Mouse (Mus musculus): ENCODE results near the gene Sh3d19. TPM values are rescaled to one million over a fixed set of nuclear protein-coding genes. Genes with fewer than 3 reads are reported as not detected.
A peak's percentile ranks its signal among the peaks of the same experiment; 100 is the strongest.

Sh3d19 gene
- polyA plus RNA-seq, 1 experiment, result 44.2 TPM

DNA sequence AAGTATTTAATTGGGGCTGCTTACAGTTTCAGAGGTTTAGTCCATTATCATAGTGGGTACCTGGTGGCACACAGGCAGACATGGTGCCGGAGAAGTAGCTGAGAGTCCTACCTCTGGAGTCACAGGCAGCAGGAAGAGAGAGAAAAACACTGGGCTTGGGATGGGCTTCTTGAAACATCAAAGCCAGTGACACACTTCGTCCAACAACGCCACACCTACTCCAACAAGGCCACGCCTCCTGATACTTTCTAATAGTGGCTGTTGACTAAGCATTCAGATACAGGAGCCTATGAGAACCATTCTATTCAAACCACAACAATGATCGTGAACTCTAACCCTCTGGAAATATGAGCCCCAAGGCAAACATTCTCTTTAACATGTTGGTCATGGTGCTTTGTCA lies 15.2 kb upstream of the Sh3d19 start:
- Histone ChIP-seq H3K27ac (ENCODE audit: insufficient read depth, low read depth, low read length) (no peak overlapping the region), H3K4me3 (ENCODE audit: insufficient read depth, low read depth, low read length) (no peak overlapping the region), H3K4me1 (ENCODE audit: control insufficient read depth, insufficient read depth, low read length) (no peaks in the 10 kb centered on the region), H3K27me3 (replicated peaks; ENCODE audit: control insufficient read depth, insufficient read depth, low read length) (no peaks in the 10 kb centered on the region), H3K36me3 (ENCODE audit: control insufficient read depth, insufficient read depth, low read length) (no peaks in the 10 kb centered on the region)
- TF ChIP-seq POLR2A (IDR thresholded peaks at IDR 0.05; ENCODE audit: low read depth, low read length) (no peak), CTCF (conservative IDR thresholded peaks at IDR 0.05; ENCODE audit: insufficient read depth, insufficient read length, low read depth, low read length) (no peak)
- WGBS, result 89% methylated on average over 5 of the region's 5 CpGs
- DNase-seq, result no peak

DNA sequence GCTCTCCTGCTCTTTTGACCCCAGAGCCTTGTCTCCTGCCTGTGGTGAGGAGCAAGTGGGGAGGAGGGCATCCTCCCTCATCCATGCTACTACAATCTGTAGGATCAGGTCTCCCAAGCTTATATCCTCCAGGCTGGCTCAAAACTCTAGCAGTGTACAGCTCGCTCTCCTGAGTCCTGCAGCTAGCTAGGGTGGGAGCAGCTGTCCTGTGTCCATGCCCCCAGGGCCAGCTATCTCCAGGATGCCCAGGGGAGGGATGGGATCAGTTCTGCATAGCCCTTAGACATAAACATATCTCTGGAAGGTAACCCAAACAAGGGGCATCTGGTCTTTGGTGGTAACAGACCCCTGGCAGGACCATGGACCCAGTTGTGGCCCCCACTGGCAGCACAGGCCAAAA lies 11.2 kb upstream of the Sh3d19 start:
- 100% methylated on average over 1 of the region's 1 CpGs for WGBS

GRCm38 (mm10) chr3:85961134-85961533 lies 9.8 kb upstream of the Sh3d19 start:
- H3K36me3 ChIP-seq (ENCODE audit: control insufficient read depth, insufficient read depth, low read length), result no peaks in the 10 kb centered on the region
- no peaks in the 10 kb centered on the region for H3K27me3 ChIP-seq (replicated peaks; ENCODE audit: control insufficient read depth, insufficient read depth, low read length)
- no peaks in the 10 kb centered on the region for H3K4me1 ChIP-seq (ENCODE audit: control insufficient read depth, insufficient read depth, low read length)
- H3K4me3 ChIP-seq (ENCODE audit: insufficient read depth, low read depth, low read length), result no peak overlapping the region
- no peak for TF ChIP-seq CTCF (conservative IDR thresholded peaks at IDR 0.05; ENCODE audit: insufficient read depth, insufficient read length, low read depth, low read length)
- no peak for DNase-seq
- H3K27ac ChIP-seq (ENCODE audit: insufficient read depth, low read depth, low read length), result no peak overlapping the region
- WGBS, result 36% methylated on average over 5 of the region's 5 CpGs

More for the DNA sequence above, 11.2 kb upstream of the Sh3d19 start:
- Histone ChIP-seq H3K4me1 (ENCODE audit: control insufficient read depth, insufficient read depth, low read length) (no peaks in the 10 kb centered on the region), H3K27ac (ENCODE audit: insufficient read depth, low read depth, low read length) (no peak overlapping the region), H3K36me3 (ENCODE audit: control insufficient read depth, insufficient read depth, low read length) (no peaks in the 10 kb centered on the region), H3K27me3 (replicated peaks; ENCODE audit: control insufficient read depth, insufficient read depth, low read length) (no peaks in the 10 kb centered on the region), H3K4me3 (ENCODE audit: insufficient read depth, low read depth, low read length) (no peak overlapping the region)
- TF ChIP-seq CTCF (conservative IDR thresholded peaks at IDR 0.05; ENCODE audit: insufficient read depth, insufficient read length, low read depth, low read length) (no peak), POLR2A (IDR thresholded peaks at IDR 0.05; ENCODE audit: low read depth, low read length) (no peak)
- DNase-seq, result no peak

- TF ChIP-seq CTCF (conservative IDR thresholded peaks at IDR 0.05; ENCODE audit: insufficient read depth, insufficient read length, low read depth, low read length) (no peak), POLR2A (IDR thresholded peaks at IDR 0.05; ENCODE audit: low read depth, low read length) (no peak)
- no peak for DNase-seq
- Histone ChIP-seq H3K4me1 (ENCODE audit: control insufficient read depth, insufficient read depth, low read length) (no peaks in the 10 kb centered on the region; the same call in 1 of the 2 replicates), H3K4me3 (ENCODE audit: insufficient read depth, low read depth, low read length) (no peak overlapping the region), H3K27ac (ENCODE audit: insufficient read depth, low read depth, low read length) (no peak overlapping the region), H3K36me3 (ENCODE audit: control insufficient read depth, insufficient read depth, low read length) (no peaks in the 10 kb centered on the region), H3K27me3 (replicated peaks; ENCODE audit: control insufficient read depth, insufficient read depth, low read length) (no peaks in the 10 kb centered on the region)
- WGBS, result 81% methylated on average over 4 of the region's 4 CpGs
Observed at GRCm38 (mm10) chr3:85965479-85965878, 5.4 kb upstream of the Sh3d19 start.

- no peak overlapping the region for H3K27ac ChIP-seq (ENCODE audit: insufficient read depth, low read depth, low read length)
- 91% methylated on average over 8 of the region's 8 CpGs for WGBS
- no peak for DNase-seq
- H3K4me1 ChIP-seq (ENCODE audit: control insufficient read depth, insufficient read depth, low read length), result peaks cover 6% of the 10 kb centered on the region; the same call in 1 of the 2 replicates
- H3K27me3 ChIP-seq (replicated peaks; ENCODE audit: control insufficient read depth, insufficient read depth, low read length), result no peaks in the 10 kb centered on the region
- no peaks in the 10 kb centered on the region for H3K36me3 ChIP-seq (ENCODE audit: control insufficient read depth, insufficient read depth, low read length)
- no peak overlapping the region for H3K4me3 ChIP-seq (ENCODE audit: insufficient read depth, low read depth, low read length)
- TF ChIP-seq CTCF (conservative IDR thresholded peaks at IDR 0.05; ENCODE audit: insufficient read depth, insufficient read length, low read depth, low read length) (no peak), POLR2A (IDR thresholded peaks at IDR 0.05; ENCODE audit: low read depth, low read length) (no peak)
Observed at GRCm38 (mm10) chr3:85969040-85969439, 1.9 kb upstream of the Sh3d19 start.

DNA sequence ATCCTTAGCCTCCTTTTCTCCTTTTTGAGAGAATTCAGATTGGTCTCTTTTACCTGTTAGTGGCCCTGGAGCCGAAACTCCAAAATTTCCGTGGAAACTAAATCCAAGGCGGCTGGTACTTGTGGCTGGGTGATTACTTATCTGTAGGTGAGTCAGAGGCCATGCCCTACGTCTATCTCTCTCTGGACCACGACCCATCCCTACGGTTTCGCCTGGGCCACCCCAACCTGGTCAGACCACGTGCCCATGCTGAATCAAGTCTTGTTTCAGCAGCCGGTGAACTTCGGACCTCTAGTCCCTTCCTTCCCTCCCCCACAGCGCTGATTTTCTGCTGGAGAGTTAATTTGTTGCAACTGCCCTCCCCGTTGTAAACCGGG lies 678 bp downstream of the Sh3d19 start:
- peaks cover 13% of the 10 kb centered on the region; the same call in 1 of the 2 replicates for H3K4me1 ChIP-seq (ENCODE audit: control insufficient read depth, insufficient read depth, low read length)
- H3K4me3 ChIP-seq (ENCODE audit: insufficient read depth, low read depth, low read length), result peak overlapping the region; percentile 98
- H3K36me3 ChIP-seq (ENCODE audit: control insufficient read depth, insufficient read depth, low read length), result no peaks in the 10 kb centered on the region
- 1% methylated on average over 13 of the region's 13 CpGs for WGBS
- no peaks in the 10 kb centered on the region for H3K27me3 ChIP-seq (replicated peaks; ENCODE audit: control insufficient read depth, insufficient read depth, low read length)
- H3K27ac ChIP-seq (ENCODE audit: insufficient read depth, low read depth, low read length), result peak overlapping the region; percentile 75; the same call in 1 of the 2 replicates
- TF ChIP-seq CTCF (conservative IDR thresholded peaks at IDR 0.05; ENCODE audit: insufficient read depth, insufficient read length, low read depth, low read length) (no peak), POLR2A (IDR thresholded peaks at IDR 0.05; ENCODE audit: low read depth, low read length) (no peak)
- peak; percentile 94 for DNase-seq

GRCm38 (mm10) chr3:85973376-85974140 lies 2.6 kb downstream of the Sh3d19 start:
- H3K36me3 ChIP-seq (ENCODE audit: control insufficient read depth, insufficient read depth, low read length), result no peaks in the 10 kb centered on the region
- 63% methylated on average over 10 of the region's 10 CpGs for WGBS
- peaks cover 17% of the 10 kb centered on the region; the same call in 1 of the 2 replicates for H3K4me1 ChIP-seq (ENCODE audit: control insufficient read depth, insufficient read depth, low read length)
- no peak for TF ChIP-seq CTCF (conservative IDR thresholded peaks at IDR 0.05; ENCODE audit: insufficient read depth, insufficient read length, low read depth, low read length)
- TF ChIP-seq POLR2A (IDR thresholded peaks at IDR 0.05; ENCODE audit: low read depth, low read length), result no peak
- H3K27me3 ChIP-seq (replicated peaks; ENCODE audit: control insufficient read depth, insufficient read depth, low read length), result no peaks in the 10 kb centered on the region
- H3K27ac ChIP-seq (ENCODE audit: insufficient read depth, low read depth, low read length), result no peak overlapping the region
- peak; percentile 68 for DNase-seq
- H3K4me3 ChIP-seq (ENCODE audit: insufficient read depth, low read depth, low read length), result no peak overlapping the region

Measured in kidney, adult 2 months (tissue).